Mouse (Mus musculus): ENCODE results near the gene Gsdma2. TPM values are rescaled to one million over a fixed set of nuclear protein-coding genes. Genes with fewer than 3 reads are reported as not detected.
A peak's percentile ranks its signal among the peaks of the same experiment; 100 is the strongest.
"Not testable (repeated sequence)": the region's sequence is repeated elsewhere in the genome, so short reads cannot be mapped to it uniquely, and the experiment has no call there.

Gene Gsdma2
- polyA plus RNA-seq, 1 experiment from 2014 or later: 81.0 TPM

DNA sequence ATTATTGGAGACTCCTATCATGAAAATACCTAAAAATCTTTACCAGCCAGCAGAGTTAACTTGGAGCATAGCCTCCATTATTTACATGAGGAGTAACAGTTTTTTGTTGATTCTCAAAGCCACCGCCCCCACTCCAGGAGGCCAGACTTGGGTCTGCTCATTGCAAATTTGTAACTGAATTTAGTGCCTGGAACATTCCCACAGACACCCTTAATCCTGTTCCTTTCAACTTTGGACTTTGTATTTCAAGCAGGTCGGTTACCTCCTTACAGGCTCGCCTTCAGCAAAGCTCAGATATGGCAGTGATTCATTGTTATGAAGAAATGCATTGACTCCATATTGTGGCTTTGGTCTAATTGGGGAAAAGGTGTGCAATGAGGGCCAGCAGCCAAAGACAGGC lies 1.8 kb upstream of the Gsdma2 start:
- H3K27me3 ChIP-seq (ENCODE audit: control insufficient read depth, insufficient read depth, low read length): no peaks in the 10 kb centered on the region
- H3K4me3 ChIP-seq (ENCODE audit: low read depth, low read length): no peak overlapping the region
- WGBS: 60% methylated on average over 3 of the region's 3 CpGs
- H3K9ac ChIP-seq (ENCODE audit: low read length): no peak overlapping the region
- no peak overlapping the region for H3K27ac ChIP-seq (replicated peaks)
- H3K9me3 ChIP-seq (ENCODE audit: control insufficient read depth, low read length): no peaks in the 10 kb centered on the region
- TF ChIP-seq EP300 (optimal IDR thresholded peaks at IDR 0.05): no peak
- no peak for TF ChIP-seq CTCF (IDR thresholded peaks at IDR 0.05; ENCODE audit: low read depth)
- ATAC-seq (ENCODE audit: low FRiP score, low TSS enrichment): peak; percentile 83
- no peak overlapping the region for H3K4me2 ChIP-seq (replicated peaks; ENCODE audit: low read depth)
- no peak for DNase-seq (ENCODE audit: low spot score)
- H3K4me1 ChIP-seq (replicated peaks; ENCODE audit: control insufficient read depth, insufficient read depth): no peaks in the 10 kb centered on the region
- H3K36me3 ChIP-seq (ENCODE audit: control insufficient read depth, insufficient read depth, low read length): no peaks in the 10 kb centered on the region

DNA sequence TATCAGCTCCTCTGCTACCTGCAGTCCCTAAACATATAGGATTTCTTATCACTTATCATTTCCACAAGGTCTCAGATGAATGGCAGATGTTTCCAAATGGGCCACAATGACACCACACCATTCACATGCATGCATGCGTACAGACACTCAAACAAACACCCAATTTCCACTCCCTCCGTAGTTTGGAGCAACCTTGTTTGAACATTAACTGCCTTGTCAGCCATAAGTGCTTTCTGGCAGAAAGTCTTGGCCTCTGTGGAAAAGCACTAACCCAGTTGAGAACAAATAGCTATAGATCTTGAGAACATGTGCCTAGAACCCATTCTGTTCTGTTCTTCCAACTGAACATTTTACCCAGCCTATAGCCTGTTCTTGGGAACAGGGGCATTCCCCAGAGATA lies 613 bp upstream of the Gsdma2 start:
- H3K4me1 ChIP-seq (replicated peaks; ENCODE audit: control insufficient read depth, insufficient read depth): no peaks in the 10 kb centered on the region
- no peaks in the 10 kb centered on the region for H3K9me3 ChIP-seq (ENCODE audit: control insufficient read depth, low read length)
- no peaks in the 10 kb centered on the region for H3K36me3 ChIP-seq (ENCODE audit: control insufficient read depth, insufficient read depth, low read length)
- H3K27ac ChIP-seq (replicated peaks): no peak overlapping the region; the same call in 1 of the 2 replicates
- H3K27me3 ChIP-seq (ENCODE audit: control insufficient read depth, insufficient read depth, low read length): no peaks in the 10 kb centered on the region
- TF ChIP-seq EP300 (optimal IDR thresholded peaks at IDR 0.05) (no peak), CTCF (IDR thresholded peaks at IDR 0.05; ENCODE audit: low read depth) (no peak)
- 50% methylated on average over 2 of the region's 2 CpGs for WGBS
- ATAC-seq (ENCODE audit: low FRiP score, low TSS enrichment) (no peak), DNase-seq (ENCODE audit: low spot score) (no peak)
- H3K9ac ChIP-seq (ENCODE audit: low read length): no peak overlapping the region
- H3K4me2 ChIP-seq (replicated peaks; ENCODE audit: low read depth): no peak overlapping the region
- H3K4me3 ChIP-seq (ENCODE audit: low read depth, low read length): no peak overlapping the region

DNA sequence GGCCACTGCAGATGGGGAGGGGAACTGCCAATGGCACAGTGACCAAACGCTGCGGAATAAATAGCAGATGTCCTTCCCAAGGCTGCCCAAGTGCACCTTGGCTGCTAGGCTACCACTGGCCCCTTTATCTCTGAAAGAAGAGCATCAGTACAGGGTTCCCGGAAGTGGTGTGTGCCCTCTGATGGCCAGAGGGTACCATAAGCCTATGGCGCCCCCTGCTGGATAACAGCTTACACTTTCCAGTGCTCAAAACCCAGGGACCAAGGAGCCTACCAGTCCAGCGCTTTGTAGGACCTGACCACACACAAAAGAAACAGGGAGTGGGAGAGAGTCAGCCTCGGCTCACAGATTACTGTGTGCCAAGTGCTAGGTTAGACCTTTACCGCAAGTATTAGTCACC lies 8.5 kb downstream of the Gsdma2 start:
- ATAC-seq (ENCODE audit: low FRiP score, low TSS enrichment) (peak; percentile 85), DNase-seq (ENCODE audit: low spot score) (peak; percentile 75)
- 8% methylated on average over 7 of the region's 7 CpGs for WGBS
- not testable (repeated sequence) for H3K4me3 ChIP-seq (ENCODE audit: low read depth, low read length); H3K27ac ChIP-seq (replicated peaks); H3K36me3 ChIP-seq (ENCODE audit: control insufficient read depth, insufficient read depth, low read length); H3K4me2 ChIP-seq (replicated peaks; ENCODE audit: low read depth); H3K27me3 ChIP-seq (ENCODE audit: control insufficient read depth, insufficient read depth, low read length); H3K9me3 ChIP-seq (ENCODE audit: control insufficient read depth, low read length); H3K4me1 ChIP-seq (replicated peaks; ENCODE audit: control insufficient read depth, insufficient read depth); H3K9ac ChIP-seq (ENCODE audit: low read length)
- peak; percentile 76 for TF ChIP-seq CTCF (IDR thresholded peaks at IDR 0.05; ENCODE audit: low read depth)

DNA sequence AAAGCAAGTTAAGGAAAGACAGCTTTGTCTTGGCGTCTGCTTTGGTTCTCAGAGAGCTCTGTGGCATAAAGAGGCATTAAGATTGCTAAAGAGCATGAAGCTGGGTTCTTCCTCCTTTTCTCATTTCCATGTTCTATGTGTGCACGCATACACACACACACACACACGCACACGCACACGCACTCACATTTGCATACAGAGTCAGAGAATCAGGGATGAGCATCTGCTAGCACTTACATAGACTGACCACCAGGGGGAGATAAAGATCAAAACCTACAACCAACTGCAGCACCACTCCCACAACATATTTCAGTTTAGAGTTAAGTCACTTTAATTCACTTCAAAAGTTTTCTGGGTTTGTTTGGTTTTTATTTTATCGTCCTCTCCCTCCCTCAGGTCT lies 14.0 kb downstream of the Gsdma2 start:
- ATAC-seq (ENCODE audit: low FRiP score, low TSS enrichment): peak; percentile 67
- no peaks in the 10 kb centered on the region for H3K27me3 ChIP-seq (ENCODE audit: control insufficient read depth, insufficient read depth, low read length)
- no peak overlapping the region for H3K4me3 ChIP-seq (ENCODE audit: low read depth, low read length)
- H3K27ac ChIP-seq (replicated peaks): no peak overlapping the region
- peak; percentile 49 for DNase-seq (ENCODE audit: low spot score)
- no peaks in the 10 kb centered on the region for H3K4me1 ChIP-seq (replicated peaks; ENCODE audit: control insufficient read depth, insufficient read depth)
- TF ChIP-seq EP300 (optimal IDR thresholded peaks at IDR 0.05) (no peak), CTCF (IDR thresholded peaks at IDR 0.05; ENCODE audit: low read depth) (peak; percentile 90)
- no peaks in the 10 kb centered on the region for H3K9me3 ChIP-seq (ENCODE audit: control insufficient read depth, low read length)
- H3K36me3 ChIP-seq (ENCODE audit: control insufficient read depth, insufficient read depth, low read length): no peaks in the 10 kb centered on the region
- WGBS: 8% methylated on average over 6 of the region's 6 CpGs
- no peak overlapping the region for H3K9ac ChIP-seq (ENCODE audit: low read length)
- no peak overlapping the region for H3K4me2 ChIP-seq (replicated peaks; ENCODE audit: low read depth)

DNA sequence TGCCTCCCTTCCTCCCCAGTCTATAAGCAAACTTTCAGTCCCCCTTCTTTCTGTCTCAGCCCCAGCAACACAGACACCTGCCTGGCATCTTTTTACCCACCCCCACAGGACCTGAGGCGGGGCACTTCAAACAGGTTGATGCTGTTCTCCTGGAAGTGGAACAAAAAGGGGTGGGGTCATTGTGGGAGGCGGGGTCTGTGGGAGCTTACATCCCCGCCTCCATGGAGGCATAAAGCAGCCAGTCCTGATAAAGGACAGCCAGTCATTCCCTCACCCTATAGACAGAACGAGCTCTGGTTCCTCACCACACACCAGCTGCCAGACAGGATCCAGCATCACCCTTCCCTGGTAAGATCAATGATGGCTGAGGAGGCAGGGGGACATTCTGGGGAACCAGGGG lies 17.5 kb downstream of the Gsdma2 start, which contains the start of gene Gsdma:
Gene Gsdma (plus strand): TSS at position 261 of the 400 bp plus-strand sequence.
- DNase-seq (ENCODE audit: low spot score): no peak
- 11% methylated on average over 4 of the region's 4 CpGs for WGBS
- no peaks in the 10 kb centered on the region for H3K4me1 ChIP-seq (replicated peaks; ENCODE audit: control insufficient read depth, insufficient read depth)

DNA sequence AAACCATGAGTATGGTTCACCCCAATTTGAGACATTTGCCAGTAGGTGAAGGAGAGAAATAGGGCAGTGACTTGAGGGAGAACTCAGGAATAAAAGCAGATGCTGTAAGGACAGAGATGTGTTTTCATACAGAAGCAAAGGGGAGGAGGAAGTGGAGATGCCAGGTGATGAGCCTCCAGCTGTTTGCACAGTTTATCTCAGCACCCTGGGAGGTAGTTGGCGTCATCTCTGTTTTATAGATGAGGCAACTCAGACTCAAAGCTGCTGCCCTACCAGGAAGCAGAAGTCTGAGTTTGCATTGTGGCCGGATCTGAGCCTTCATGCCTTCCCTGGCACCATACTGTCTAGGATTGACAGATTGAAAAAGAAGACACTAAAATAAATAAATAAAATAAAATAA lies 22.4 kb downstream of the Gsdma2 start:
- DNase-seq (ENCODE audit: low spot score) (no peak), ATAC-seq (ENCODE audit: low FRiP score, low TSS enrichment) (no peak)
- H3K36me3 ChIP-seq (ENCODE audit: control insufficient read depth, insufficient read depth, low read length): no peaks in the 10 kb centered on the region
- TF ChIP-seq CTCF (IDR thresholded peaks at IDR 0.05; ENCODE audit: low read depth) (no peak), EP300 (optimal IDR thresholded peaks at IDR 0.05) (no peak)
- no peak overlapping the region for H3K4me3 ChIP-seq (ENCODE audit: low read depth, low read length)
- H3K27me3 ChIP-seq (ENCODE audit: control insufficient read depth, insufficient read depth, low read length): no peaks in the 10 kb centered on the region
- no peaks in the 10 kb centered on the region for H3K9me3 ChIP-seq (ENCODE audit: control insufficient read depth, low read length)
- H3K27ac ChIP-seq (replicated peaks): no peak overlapping the region
- no peaks in the 10 kb centered on the region for H3K4me1 ChIP-seq (replicated peaks; ENCODE audit: control insufficient read depth, insufficient read depth)
- no peak overlapping the region for H3K4me2 ChIP-seq (replicated peaks; ENCODE audit: low read depth)
- 43% methylated on average over 2 of the region's 2 CpGs for WGBS
- no peak overlapping the region for H3K9ac ChIP-seq (ENCODE audit: low read length)

More for the DNA sequence above, 17.5 kb downstream of the Gsdma2 start, which contains the start of gene Gsdma:
- Histone ChIP-seq H3K9ac (ENCODE audit: low read length) (no peak within 1 kb of the TSS), H3K27me3 (ENCODE audit: control insufficient read depth, insufficient read depth, low read length) (no peaks in the 10 kb centered on the region), H3K36me3 (ENCODE audit: control insufficient read depth, insufficient read depth, low read length) (no peaks in the 10 kb centered on the region), H3K4me2 (replicated peaks; ENCODE audit: low read depth) (no peak within 1 kb of the TSS), H3K4me3 (ENCODE audit: low read depth, low read length) (no peak within 1 kb of the TSS), H3K9me3 (ENCODE audit: control insufficient read depth, low read length) (no peaks in the 10 kb centered on the region), H3K27ac (replicated peaks) (no peak within 1 kb of the TSS; the same call in 1 of the 2 replicates)
- peak; percentile 41; the same call in 1 of the 2 replicates for ATAC-seq (ENCODE audit: low FRiP score, low TSS enrichment)
- TF ChIP-seq CTCF (IDR thresholded peaks at IDR 0.05; ENCODE audit: low read depth) (no peak), EP300 (optimal IDR thresholded peaks at IDR 0.05) (no peak)

Measured in stomach, postnatal 0 days (tissue).